Mouse (Mus musculus) forebrain, embryonic 10.5 days (tissue): Measurements from ENCODE around the gene Mrpl47. TPM values are rescaled to one million over a fixed set of nuclear protein-coding genes. Genes with fewer than 3 reads are reported as not detected.
"Not testable (repeated sequence)": the region's sequence is repeated elsewhere in the genome, so short reads cannot be mapped to it uniquely, and the experiment has no call there.

Experiments
- DNase-seq: peaks from one replicate; pipeline ENCODE4 v3.0.0-alpha.2; 2017; ENCODE audit warnings: low spot score; ENCODE audit errors: extremely low spot score
- H3K27ac ChIP-seq: fragments of 300-500 bp; sonication (generic); 2 replicates; pipeline ENCODE4 v1.5.1; 2016; ENCODE audit warnings: mild to moderate bottlenecking
- H3K27me3 ChIP-seq: fragments of 300-500 bp; sonication (generic); 2 replicates; pipeline ENCODE4 v1.6.1; 2016; ENCODE audit warnings: mild to moderate bottlenecking; ENCODE audit not compliant: poor library complexity, severe bottlenecking
- H3K36me3 ChIP-seq: fragments of 300-500 bp; sonication (generic); replicated peaks from 2 replicates; pipeline ENCODE4 v1.6.1; 2016; ENCODE audit warnings: mild to moderate bottlenecking, moderate library complexity
- H3K4me1 ChIP-seq: fragments of 300-500 bp; sonication (generic); 2 replicates; pipeline ENCODE4 v1.6.1; 2016
- H3K4me3 ChIP-seq: fragments of 300-500 bp; sonication (generic); 2 replicates; pipeline ENCODE4 v1.5.1; 2016; ENCODE audit warnings: mild to moderate bottlenecking, moderate library complexity
- H3K9me3 ChIP-seq: fragments of 300-500 bp; sonication (generic); 2 replicates; pipeline ENCODE4 v1.6.1; 2016; ENCODE audit warnings: mild to moderate bottlenecking, moderate library complexity
- WGBS: fragments of 180-500 bp; shearing (Covaris S2); methylation state at CpG from one replicate; pipeline ENCODE4 v1.1.7; 2016; 5-methylcytosine and 5-hydroxymethylcytosine counted together
- polyA plus RNA-seq: library from polyadenylated mRNA; unstranded; fragments of >200 nt; fragmentation: Nextera tagmentation; extraction: Ambion mirVana; gene quantifications from 2 replicates; pipeline ENCODE4 v1.2.1, GENCODE M21; 2016

Gene Mrpl47
- 35.4 and 39.7 TPM in 2 replicates for polyA plus RNA-seq

DNA sequence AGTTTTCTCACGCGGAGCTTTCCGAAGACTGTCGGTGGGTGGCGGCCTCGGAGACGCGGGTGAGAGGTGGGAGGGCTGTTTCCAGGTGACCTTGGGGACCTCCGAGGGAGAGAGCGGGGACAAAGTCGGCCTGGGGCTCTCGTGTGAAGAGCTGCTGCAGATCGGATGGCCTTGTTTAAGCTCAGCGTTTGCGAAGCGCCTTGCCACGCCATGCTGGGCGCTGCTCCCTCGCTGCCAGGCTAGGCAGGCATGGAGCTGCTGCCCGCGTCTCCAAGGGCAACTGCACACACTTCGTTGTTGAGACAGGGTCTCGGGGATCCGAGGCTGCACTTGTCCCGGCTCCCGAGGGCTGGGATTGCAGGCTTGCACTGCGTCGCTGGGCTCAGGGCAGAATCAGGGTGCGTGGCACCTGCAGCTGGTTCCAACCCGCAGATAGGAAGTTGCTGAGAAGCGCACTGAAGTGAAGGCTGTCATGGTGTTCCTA is at the start of gene Mrpl47:
Gene Mrpl47 (minus strand): TSS at position 434 of the 484 bp plus-strand sequence.
- H3K4me3 ChIP-seq, result peak within 1 kb of the TSS; percentile 88
- DNase-seq, result no peak
- H3K9me3 ChIP-seq, result no peaks in the 10 kb centered on the region
- peaks cover 24% of the 10 kb centered on the region for H3K4me1 ChIP-seq
- under 1% methylated on average over 31 of the region's 31 CpGs for WGBS
- no peaks in the 10 kb centered on the region for H3K27me3 ChIP-seq
- peaks cover 52% of the 10 kb centered on the region for H3K36me3 ChIP-seq
- H3K27ac ChIP-seq, result peak within 1 kb of the TSS; percentile 91

DNA sequence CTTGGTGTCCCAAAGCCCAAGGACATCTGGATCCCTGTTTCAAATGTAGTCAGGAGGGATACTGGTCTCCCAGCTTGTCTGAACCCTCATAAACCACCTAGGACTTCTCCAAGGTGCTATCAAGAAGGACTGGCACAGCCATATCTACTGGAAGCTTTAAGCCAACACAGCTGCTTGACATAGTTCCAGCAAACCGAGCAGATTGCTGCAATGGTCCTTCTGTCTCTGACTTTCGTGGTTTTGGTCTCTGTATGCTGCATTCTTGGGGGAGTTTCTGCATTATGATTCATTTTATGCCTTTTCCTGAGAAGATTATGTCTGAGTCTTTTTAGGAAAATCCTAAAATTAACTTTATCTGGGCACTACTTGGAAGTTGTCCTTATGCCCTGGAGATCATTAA is 33.4 kb upstream of the Mrpl47 start:
- no peak for DNase-seq
- H3K4me1 ChIP-seq, result no peaks in the 10 kb centered on the region
- H3K36me3 ChIP-seq, result no peaks in the 10 kb centered on the region
- no peaks in the 10 kb centered on the region for H3K9me3 ChIP-seq
- no peaks in the 10 kb centered on the region for H3K27me3 ChIP-seq
- WGBS, result 89% methylated on average over 2 of the region's 2 CpGs
- H3K4me3 ChIP-seq, result no peak overlapping the region
- no peak overlapping the region for H3K27ac ChIP-seq

DNA sequence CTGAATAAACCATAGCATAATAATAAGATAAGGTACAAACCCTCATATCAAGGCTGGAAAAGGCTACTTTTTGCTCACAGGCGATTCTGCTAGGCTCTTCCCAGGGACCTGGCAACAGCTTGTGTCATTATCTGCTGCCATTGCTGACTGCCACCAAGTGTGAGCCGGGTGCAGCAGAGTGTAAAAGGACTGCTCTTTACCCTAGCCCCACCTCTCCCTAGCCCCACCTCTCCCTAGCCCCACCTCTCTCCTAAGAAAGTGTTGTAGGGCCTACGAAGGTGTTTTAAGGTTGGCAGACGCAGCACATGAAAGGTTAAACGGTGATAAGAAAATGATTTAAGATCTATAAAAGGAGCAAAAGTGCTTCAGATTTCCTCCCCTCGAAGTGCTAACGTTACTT is 26.5 kb upstream of the Mrpl47 start:
- Histone ChIP-seq H3K4me3 (no peak overlapping the region), H3K4me1 (no peaks in the 10 kb centered on the region), H3K27ac (no peak overlapping the region), H3K9me3 (no peaks in the 10 kb centered on the region), H3K27me3 (no peaks in the 10 kb centered on the region), H3K36me3 (no peaks in the 10 kb centered on the region)
- WGBS, result 51% methylated on average over 7 of the region's 7 CpGs
- no peak for DNase-seq

DNA sequence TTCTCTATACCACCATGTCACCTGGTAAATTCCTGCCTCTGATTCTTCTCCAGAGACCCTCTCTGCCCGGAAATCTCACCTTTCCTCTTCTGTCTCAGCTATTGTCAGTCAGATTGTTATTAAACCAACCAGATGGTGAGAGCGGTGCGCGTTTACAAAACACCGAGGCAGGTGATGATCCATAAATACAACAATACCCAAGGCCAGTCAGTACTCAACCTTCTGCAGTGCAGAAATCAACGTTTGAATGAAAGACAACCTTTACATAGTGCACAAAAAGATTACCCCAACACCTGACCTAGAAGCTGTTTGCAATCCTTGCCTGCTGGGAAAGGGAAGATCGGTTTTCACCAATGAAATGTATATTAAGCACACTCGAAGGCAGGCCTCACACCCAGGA is 25.6 kb upstream of the Mrpl47 start:
- no peaks in the 10 kb centered on the region for H3K4me1 ChIP-seq
- DNase-seq, result no peak
- no peaks in the 10 kb centered on the region for H3K36me3 ChIP-seq
- no peak overlapping the region for H3K4me3 ChIP-seq
- no peak overlapping the region for H3K27ac ChIP-seq
- H3K27me3 ChIP-seq, result no peaks in the 10 kb centered on the region
- H3K9me3 ChIP-seq, result no peaks in the 10 kb centered on the region
- WGBS, result 62% methylated on average over 8 of the region's 8 CpGs

DNA sequence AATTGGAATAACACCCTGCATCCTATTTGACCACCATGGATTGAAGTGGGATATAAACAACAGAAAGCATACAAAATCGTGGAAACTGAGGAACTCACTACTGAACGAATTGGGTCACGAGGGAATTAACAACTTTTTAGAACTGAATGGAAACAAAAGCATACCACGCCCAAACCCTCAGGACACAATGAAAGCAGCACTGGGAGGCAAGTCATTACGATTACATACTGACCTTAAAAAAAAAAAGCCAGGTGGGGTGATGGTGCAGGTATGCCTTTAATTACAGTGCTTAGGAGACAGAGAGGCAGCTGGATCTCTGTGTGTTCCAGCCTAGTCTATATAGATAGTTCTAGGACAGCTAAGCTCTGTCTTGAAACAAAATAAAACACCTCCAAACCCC is 21.8 kb upstream of the Mrpl47 start:
- Histone ChIP-seq H3K36me3 (peaks cover 13% of the 10 kb centered on the region), H3K4me3 (no peak overlapping the region), H3K27ac (no peak overlapping the region), H3K27me3 (no peaks in the 10 kb centered on the region), H3K9me3 (no peaks in the 10 kb centered on the region), H3K4me1 (no peaks in the 10 kb centered on the region)
- WGBS, result 69% methylated on average over 5 of the region's 5 CpGs
- DNase-seq, result no peak

DNA sequence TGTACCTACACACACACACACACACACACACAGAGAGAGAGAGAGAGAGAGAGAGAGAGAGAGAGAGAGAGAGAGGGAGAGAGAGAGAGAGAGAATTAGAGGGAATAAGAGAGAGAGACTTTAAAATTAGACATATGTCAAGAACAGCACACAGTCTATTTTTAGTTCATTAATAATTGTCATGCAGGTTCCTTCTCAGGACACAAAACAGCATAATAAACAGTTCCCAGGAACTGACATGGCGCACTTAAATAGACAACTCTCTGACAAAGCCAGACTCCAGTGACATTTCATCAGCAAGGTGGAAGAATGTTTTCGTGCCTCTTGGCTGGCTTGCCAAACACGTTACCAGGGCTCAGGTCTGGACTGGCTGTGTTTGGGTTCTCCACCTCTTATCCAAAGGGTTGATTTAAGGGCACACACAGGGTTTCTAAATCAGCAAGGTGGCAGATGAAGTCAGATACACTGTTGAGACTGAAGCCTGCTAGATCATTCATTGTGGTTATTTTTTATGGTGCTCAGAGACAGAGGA is 17.0 kb upstream of the Mrpl47 start:
- H3K27me3 ChIP-seq, result no peaks in the 10 kb centered on the region
- no peak overlapping the region for H3K4me3 ChIP-seq
- peaks cover 60% of the 10 kb centered on the region for H3K36me3 ChIP-seq
- 86% methylated on average over 3 of the region's 3 CpGs for WGBS
- H3K27ac ChIP-seq, result no peak overlapping the region
- no peak for DNase-seq
- no peaks in the 10 kb centered on the region for H3K4me1 ChIP-seq
- no peaks in the 10 kb centered on the region for H3K9me3 ChIP-seq

DNA sequence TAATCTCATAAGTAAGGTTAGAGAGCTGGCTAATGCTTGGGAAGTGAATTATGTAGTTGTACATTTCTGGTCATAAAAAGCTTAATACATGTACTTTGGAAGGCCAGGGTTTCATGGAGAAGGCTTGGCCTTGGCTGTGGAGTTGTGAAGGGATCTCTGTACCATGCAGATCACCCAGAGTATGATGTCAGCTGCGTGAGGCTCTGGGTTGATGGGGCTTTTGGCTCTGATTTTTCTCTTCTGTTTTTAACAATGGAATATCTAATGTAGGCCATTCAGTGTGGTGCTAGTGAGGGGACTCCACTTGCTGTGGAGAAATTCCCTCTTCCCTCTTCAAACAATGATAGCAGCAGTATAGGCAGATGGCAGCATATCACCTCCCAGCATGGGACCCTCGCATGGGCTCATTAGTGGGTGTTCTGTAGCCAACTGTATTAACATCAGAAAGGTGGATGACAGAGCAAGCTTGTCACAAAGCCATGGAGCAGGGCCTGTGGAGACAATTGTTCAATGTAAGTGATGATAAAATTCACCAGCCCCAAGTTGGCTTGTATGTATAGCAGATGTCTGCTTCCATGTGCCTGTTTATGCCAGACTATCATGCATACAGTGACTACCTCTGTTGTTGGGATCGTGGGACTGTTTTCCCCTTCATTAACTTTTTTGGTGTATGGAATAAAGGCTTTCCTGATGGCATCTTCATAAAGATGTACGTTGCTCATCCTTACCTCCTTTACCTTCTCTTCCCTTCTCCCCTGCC is 12.6 kb upstream of the Mrpl47 start:
- Histone ChIP-seq H3K27me3 (no peaks in the 10 kb centered on the region), H3K9me3 (peaks cover 4% of the 10 kb centered on the region; the same call in 1 of the 2 replicates), H3K4me3 (no peak overlapping the region), H3K27ac (no peak overlapping the region), H3K4me1 (no peaks in the 10 kb centered on the region), H3K36me3 (peaks cover 98% of the 10 kb centered on the region)
- peak; percentile 10 for DNase-seq
- WGBS, result 91% methylated on average over 4 of the region's 4 CpGs

DNA sequence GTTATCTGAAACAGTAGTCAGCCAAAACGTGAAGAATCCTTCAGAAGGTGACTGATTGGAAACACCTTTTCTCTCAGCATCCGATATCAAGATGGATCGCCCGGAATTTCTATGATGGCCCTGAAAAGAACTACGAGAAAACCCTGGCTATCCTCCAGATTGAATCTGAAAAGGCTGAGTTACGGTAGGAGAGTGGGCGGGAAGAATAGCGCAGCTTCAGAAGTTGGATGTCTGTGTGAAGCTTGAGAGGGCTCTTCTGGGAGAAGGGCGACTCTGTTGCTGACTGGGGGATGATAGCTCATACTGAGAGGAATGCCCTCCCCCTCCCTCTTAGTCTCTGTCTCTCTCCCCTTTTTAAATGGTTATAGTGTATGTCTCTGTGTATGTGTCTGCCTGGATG is 11.0 kb upstream of the Mrpl47 start:
- H3K27ac ChIP-seq, result no peak overlapping the region
- H3K36me3 ChIP-seq, result peaks cover 99% of the 10 kb centered on the region
- peak; percentile 2 for DNase-seq
- peaks cover 4% of the 10 kb centered on the region; the same call in 1 of the 2 replicates for H3K9me3 ChIP-seq
- H3K4me3 ChIP-seq, result no peak overlapping the region
- 93% methylated on average over 9 of the region's 9 CpGs for WGBS
- no peaks in the 10 kb centered on the region for H3K27me3 ChIP-seq
- H3K4me1 ChIP-seq, result no peaks in the 10 kb centered on the region

DNA sequence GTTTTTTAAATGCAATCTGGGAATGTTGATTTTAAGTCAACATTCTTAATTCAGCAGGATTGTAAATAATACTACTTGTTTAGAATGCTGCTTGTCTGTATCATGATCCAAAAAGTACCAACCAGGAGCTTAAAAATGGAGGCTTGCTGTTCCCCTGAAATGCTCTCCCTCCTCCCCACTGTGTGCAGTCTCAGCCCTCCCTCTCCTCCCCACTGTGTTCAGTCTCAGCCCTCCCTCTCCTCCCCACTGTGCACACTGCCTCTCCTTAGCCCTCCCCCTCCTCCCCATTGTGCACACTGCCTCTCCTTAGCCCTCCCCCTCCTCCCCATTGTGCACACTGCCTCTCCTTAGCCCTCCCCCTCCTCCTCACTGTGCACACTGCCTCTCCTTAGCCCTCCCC is 8.0 kb upstream of the Mrpl47 start:
- not testable (repeated sequence) for H3K4me1 ChIP-seq, DNase-seq, H3K27ac ChIP-seq, H3K4me3 ChIP-seq, H3K9me3 ChIP-seq, H3K27me3 ChIP-seq
- H3K36me3 ChIP-seq, result peaks cover 95% of the 10 kb centered on the region

DNA sequence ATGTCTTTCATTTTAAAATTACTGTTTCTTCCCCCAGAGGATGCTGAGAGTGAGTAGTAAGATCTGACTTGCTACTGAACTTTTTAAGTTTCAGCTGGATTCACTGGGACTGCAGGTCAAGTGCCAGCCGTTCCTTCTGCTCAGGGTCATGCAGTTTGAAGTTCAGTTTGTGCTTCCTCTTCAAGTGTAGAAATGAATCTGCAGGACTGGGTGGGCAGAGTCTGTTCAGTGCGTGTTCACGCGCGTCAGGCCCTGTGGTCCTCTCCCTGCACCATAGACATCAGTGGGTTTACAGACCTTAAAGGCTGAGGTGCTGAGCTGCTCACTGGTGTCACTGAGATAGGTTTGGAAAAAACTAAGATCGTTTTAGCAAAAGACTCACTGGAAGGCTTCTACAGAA is 7.6 kb upstream of the Mrpl47 start:
- Histone ChIP-seq H3K36me3 (peaks cover 94% of the 10 kb centered on the region), H3K9me3 (peaks cover 4% of the 10 kb centered on the region; the same call in 1 of the 2 replicates), H3K27me3 (no peaks in the 10 kb centered on the region), H3K4me1 (no peaks in the 10 kb centered on the region), H3K4me3 (no peak overlapping the region), H3K27ac (no peak overlapping the region)
- 96% methylated on average over 6 of the region's 6 CpGs for WGBS
- DNase-seq, result no peak

DNA sequence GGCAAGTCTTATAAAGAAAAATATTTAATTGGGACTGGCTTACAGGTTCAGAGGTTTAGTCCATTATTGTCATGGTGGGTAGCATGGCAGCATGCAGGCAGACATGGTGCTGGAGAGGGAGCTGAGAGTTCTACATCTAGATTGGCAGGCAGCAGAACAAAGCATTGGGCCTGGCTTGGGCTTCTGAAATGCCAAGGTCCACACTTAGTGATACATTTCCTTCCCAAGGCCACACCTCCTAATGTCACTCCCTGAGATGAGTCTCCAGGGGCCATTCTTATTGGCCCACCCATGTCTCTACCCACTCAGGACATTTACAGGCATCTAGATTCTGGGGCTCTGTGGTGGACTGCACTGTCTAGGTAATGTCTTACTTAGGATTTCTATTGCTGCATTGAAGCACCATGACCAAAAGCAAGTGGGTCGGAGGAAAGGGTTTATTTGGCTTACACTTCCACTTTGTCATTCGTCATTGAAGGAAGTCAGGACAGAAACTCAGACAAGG is 4.9 kb upstream of the Mrpl47 start:
- peaks cover 4% of the 10 kb centered on the region; the same call in 1 of the 2 replicates for H3K9me3 ChIP-seq
- WGBS, result 92% methylated on average over 2 of the region's 2 CpGs
- H3K36me3 ChIP-seq, result peaks cover 79% of the 10 kb centered on the region
- H3K4me3 ChIP-seq, result no peak overlapping the region
- no peaks in the 10 kb centered on the region for H3K27me3 ChIP-seq
- H3K27ac ChIP-seq, result no peak overlapping the region
- no peak for DNase-seq
- peaks cover 14% of the 10 kb centered on the region for H3K4me1 ChIP-seq

DNA sequence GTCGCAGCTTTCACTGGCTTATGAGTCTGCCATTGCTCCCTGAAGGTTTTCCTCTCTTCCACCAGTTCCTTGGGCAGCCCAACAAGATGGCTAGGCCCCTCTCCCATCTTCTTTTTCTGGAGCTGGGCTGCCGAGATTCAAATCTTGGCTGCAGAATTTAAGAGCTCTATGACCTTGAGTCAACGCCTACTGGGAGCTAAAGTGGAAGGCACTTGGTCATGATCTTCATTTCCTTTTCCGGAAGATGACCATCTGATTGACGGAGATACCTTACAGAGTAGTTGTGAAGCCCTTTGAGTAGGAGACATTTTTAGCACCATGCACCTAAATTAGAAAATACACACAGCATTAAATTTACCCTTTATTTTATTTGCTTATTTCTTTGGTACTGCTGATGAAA is 1.1 kb upstream of the Mrpl47 start:
- Histone ChIP-seq H3K9me3 (no peaks in the 10 kb centered on the region), H3K4me1 (peaks cover 24% of the 10 kb centered on the region), H3K4me3 (peak overlapping the region; percentile 88; the same call in 1 of the 2 replicates), H3K27ac (no peak overlapping the region), H3K36me3 (peaks cover 52% of the 10 kb centered on the region), H3K27me3 (no peaks in the 10 kb centered on the region)
- no peak for DNase-seq
- WGBS, result 92% methylated on average over 5 of the region's 5 CpGs
